Mouse (Mus musculus) MEL (cell line): ENCODE results near the gene Gramd1b. TPM values are rescaled to one million over a fixed set of nuclear protein-coding genes. Genes with fewer than 3 reads are reported as not detected.

Experiments used
- DNase-seq: peaks from one replicate; pipeline ENCODE4 v3.0.0; 2011; ENCODE audit warnings: low read depth, low spot score
- H3K27ac ChIP-seq: 2 replicates; pipeline ENCODE4 v1.5.1; 2012; ENCODE audit warnings: low read depth, mild to moderate bottlenecking, control low read depth, low read length, moderate library complexity; ENCODE audit not compliant: control insufficient read depth
- H3K27me3 ChIP-seq, 2 experiments: fragments of 150-350 bp in 1 of 2; sonication (generic) in 1 of 2; 2 replicates each; pipeline ENCODE4 v1.6.1; 2012; ENCODE audit warnings: low read length in 2 of 2, mild to moderate bottlenecking in 2 of 2, improper control_type of control experiment in 1 of 2, moderate library complexity in 1 of 2; ENCODE audit not compliant: insufficient read depth in 2 of 2, control insufficient read depth in 1 of 2
- H3K36me3 ChIP-seq, 2 experiments: 2 replicates each; pipeline ENCODE4 v1.6.1; 2012 to 2014; ENCODE audit warnings: low read length in 2 of 2, improper control_type of control experiment in 1 of 2, inconsistent platforms in 1 of 2, mild to moderate bottlenecking in 1 of 2; ENCODE audit not compliant: insufficient read depth in 2 of 2, control insufficient read depth in 1 of 2
- H3K4me1 ChIP-seq, 2 experiments: fragments of 150-350 bp in 1 of 2; sonication (generic) in 1 of 2; 2 replicates each; pipeline ENCODE4 v1.6.1; 2012; ENCODE audit warnings: low read length in 2 of 2, improper control_type of control experiment in 1 of 2, mild to moderate bottlenecking in 1 of 2; ENCODE audit not compliant: insufficient read depth in 2 of 2, control insufficient read depth in 1 of 2
- H3K4me3 ChIP-seq, 2 experiments: fragments of 150-350 bp in 1 of 2; sonication (generic) in 1 of 2; 2 replicates each; pipeline ENCODE4 v1.5.1; 2012; ENCODE audit warnings: low read depth in 2 of 2, low read length in 2 of 2, mild to moderate bottlenecking in 2 of 2, moderate library complexity in 2 of 2, control low read depth in 1 of 2, improper control_type of control experiment in 1 of 2; ENCODE audit not compliant: control insufficient read depth in 1 of 2, insufficient read depth in 1 of 2
- H3K79me2 ChIP-seq: 2 replicates; pipeline ENCODE4 v1.6.1; 2012; ENCODE audit warnings: mild to moderate bottlenecking, low read length, moderate library complexity; ENCODE audit not compliant: control insufficient read depth, poor library complexity, insufficient read depth
- H3K9ac ChIP-seq: 2 replicates; pipeline ENCODE4 v1.6.1; 2012; ENCODE audit warnings: low read depth, mild to moderate bottlenecking, control low read depth, low read length, moderate library complexity; ENCODE audit not compliant: control insufficient read depth, poor library complexity, severe bottlenecking
- H3K9me3 ChIP-seq: fragments of 150-350 bp; sonication (generic); replicated peaks from 2 replicates; pipeline ENCODE4 v1.6.1; 2012; ENCODE audit warnings: mild to moderate bottlenecking, low read length, improper control_type of control experiment, moderate library complexity; ENCODE audit not compliant: insufficient read depth
- CHD2 ChIP-seq: IDR thresholded peaks from 2 replicates; pipeline ENCODE4 v1.6.1; 2011; ENCODE audit warnings: low read length, improper control_type of control experiment
- CTCF ChIP-seq, 3 experiments: IDR thresholded peaks in 2 of 3; conservative IDR thresholded peaks in 1 of 3; 2 replicates each; pipeline ENCODE4 v1.5.1; 2011 to 2012; ENCODE audit warnings: low read length in 3 of 3, low read depth in 2 of 3, mild to moderate bottlenecking in 2 of 3, improper control_type of control experiment in 1 of 3, inconsistent platforms in 1 of 3, mixed read lengths in 1 of 3, moderate library complexity in 1 of 3; ENCODE audit not compliant: control insufficient read depth in 1 of 3, insufficient read depth in 1 of 3, poor library complexity in 1 of 3, severe bottlenecking in 1 of 3
- E2F4 ChIP-seq: IDR thresholded peaks from 2 replicates; pipeline ENCODE4 v1.6.1; 2011; ENCODE audit warnings: low read depth, low read length, improper control_type of control experiment, borderline replicate concordance
- ELF1 ChIP-seq: IDR thresholded peaks from 2 replicates; pipeline ENCODE4 v1.6.1; 2014; ENCODE audit warnings: low read depth, mild to moderate bottlenecking, inconsistent platforms, low read length, improper control_type of control experiment, moderate library complexity
- GABPA ChIP-seq: IDR thresholded peaks from 2 replicates; pipeline ENCODE4 v1.6.1; 2012; ENCODE audit warnings: low read depth, mild to moderate bottlenecking, inconsistent platforms, low read length, improper control_type of control experiment, moderate library complexity
- GATA1 ChIP-seq: IDR thresholded peaks from 2 replicates; pipeline ENCODE4 v1.6.1; 2011; ENCODE audit warnings: low read depth, low read length, improper control_type of control experiment
- HCFC1 ChIP-seq: IDR thresholded peaks from 2 replicates; pipeline ENCODE4 v1.6.1; 2012; ENCODE audit warnings: low read depth, mild to moderate bottlenecking, inconsistent platforms, low read length, improper control_type of control experiment, moderate library complexity
- JUND ChIP-seq: IDR thresholded peaks from 2 replicates; pipeline ENCODE4 v1.6.1; 2011; ENCODE audit warnings: low read depth, mild to moderate bottlenecking, improper control_type of control experiment, low read length
- KAT2A ChIP-seq: conservative IDR thresholded peaks from 2 replicates; pipeline ENCODE4 v1.6.1; 2012; ENCODE audit warnings: low read depth, low read length, improper control_type of control experiment, inconsistent platforms
- MAFK ChIP-seq: IDR thresholded peaks from 2 replicates; pipeline ENCODE4 v1.6.1; 2011; ENCODE audit warnings: low read depth, mild to moderate bottlenecking, low read length, improper control_type of control experiment, borderline replicate concordance
- MAX ChIP-seq: IDR thresholded peaks from 2 replicates; pipeline ENCODE4 v1.6.1; 2011; ENCODE audit warnings: low read length, improper control_type of control experiment
- MEF2A ChIP-seq: IDR thresholded peaks from 2 replicates; pipeline ENCODE4 v1.6.1; 2014; ENCODE audit warnings: low read depth, mild to moderate bottlenecking, inconsistent platforms, low read length, improper control_type of control experiment; ENCODE audit not compliant: poor library complexity, insufficient replicate concordance, severe bottlenecking; ENCODE audit errors: extremely low read depth
- MYB ChIP-seq: IDR thresholded peaks from 2 replicates; pipeline ENCODE4 v1.6.1; 2011; ENCODE audit warnings: mild to moderate bottlenecking, low read depth, low read length, improper control_type of control experiment
- NRF1 ChIP-seq: IDR thresholded peaks from 2 replicates; pipeline ENCODE4 v1.6.1; 2014; ENCODE audit warnings: low read depth, mild to moderate bottlenecking, inconsistent platforms, low read length, improper control_type of control experiment, moderate library complexity; ENCODE audit not compliant: poor library complexity, insufficient read depth, severe bottlenecking
- RAD21 ChIP-seq: IDR thresholded peaks from 2 replicates; pipeline ENCODE4 v1.6.1; 2011; ENCODE audit warnings: mild to moderate bottlenecking, low read depth, low read length, improper control_type of control experiment
- SMC3 ChIP-seq: IDR thresholded peaks from 2 replicates; pipeline ENCODE4 v1.6.1; 2011; ENCODE audit warnings: low read depth, low read length, improper control_type of control experiment
- TBP ChIP-seq: IDR thresholded peaks from 2 replicates; pipeline ENCODE4 v1.8.0; 2011; ENCODE audit warnings: low read depth, low read length, improper control_type of control experiment
- TCF12 ChIP-seq: IDR thresholded peaks from 2 replicates; pipeline ENCODE4 v1.6.1; 2014; ENCODE audit warnings: low read depth, mild to moderate bottlenecking, inconsistent platforms, low read length, improper control_type of control experiment, moderate library complexity
- USF1 ChIP-seq: IDR thresholded peaks from 2 replicates; pipeline ENCODE4 v1.6.1; 2014; ENCODE audit warnings: low read depth, mild to moderate bottlenecking, inconsistent platforms, low read length, improper control_type of control experiment, moderate library complexity
- USF2 ChIP-seq, 2 experiments: IDR thresholded peaks; 2 replicates each; pipeline ENCODE4 v1.6.1; 2011 to 2012; ENCODE audit warnings: improper control_type of control experiment in 2 of 2, low read length in 2 of 2, borderline replicate concordance in 1 of 2, inconsistent platforms in 1 of 2, low read depth in 1 of 2, mild to moderate bottlenecking in 1 of 2; ENCODE audit not compliant: insufficient read depth in 1 of 2
- ZC3H11A ChIP-seq: IDR thresholded peaks from 2 replicates; pipeline ENCODE4 v1.6.1; 2012; ENCODE audit warnings: low read depth, mild to moderate bottlenecking, inconsistent platforms, low read length, improper control_type of control experiment
- ZKSCAN1 ChIP-seq: IDR thresholded peaks from 2 replicates; pipeline ENCODE4 v1.6.1; 2012; ENCODE audit warnings: low read depth, mild to moderate bottlenecking, inconsistent platforms, low read length, improper control_type of control experiment, moderate library complexity
- polyA plus RNA-seq, 2 experiments: library from polyadenylated mRNA; stranded (reverse) in 1 of 2; unstranded in 1 of 2; fragments of >175 nt in 1 of 2; fragments of >200 nt in 1 of 2; gene quantifications; 2 replicates each; pipeline versions ENCODE4 v1.2.1 to v1.2.4; 2012; ENCODE audit warnings: low replicate concordance in 2 of 2, low read depth in 1 of 2; ENCODE audit not compliant: insufficient read length in 2 of 2, insufficient read depth in 1 of 2, missing spikeins in 1 of 2
- total RNA-seq: library from RNA; depleted of rRNA; stranded (reverse); fragments of 300-350 nt; gene quantifications from 2 replicates; pipeline ENCODE4 v1.2.3, GENCODE M21; 2012

Gene Gramd1b
- total and polyA plus RNA-seq, 3 experiments: not detected

DNA sequence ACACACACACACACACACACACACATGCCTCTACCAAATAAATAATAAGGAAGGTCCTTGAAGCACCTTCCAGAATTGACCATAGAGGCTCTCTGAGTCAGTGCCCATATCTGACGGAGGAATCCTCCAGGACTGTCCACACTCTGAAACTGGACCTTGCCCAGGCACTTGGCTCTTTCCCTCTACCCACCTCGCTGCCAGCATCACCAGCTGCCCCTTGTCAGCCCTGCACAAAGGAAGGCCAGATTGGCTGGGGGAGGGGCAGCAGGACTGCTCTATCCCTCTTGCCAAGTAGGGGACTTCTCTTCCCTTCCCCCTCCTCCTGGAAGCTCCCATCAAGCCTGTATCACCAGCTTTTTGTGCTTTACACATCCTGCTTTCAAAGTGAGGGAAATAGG is 6.5 kb upstream of the Gramd1b start:
- H3K9me3 ChIP-seq: no peaks in the 10 kb centered on the region
- no peaks in the 10 kb centered on the region for H3K79me2 ChIP-seq
- no peak overlapping the region for H3K4me3 ChIP-seq
- DNase-seq: no peak
- no peak overlapping the region for H3K27ac ChIP-seq
- H3K9ac ChIP-seq: no peak overlapping the region
- TF ChIP-seq HCFC1: no peak
- no peak for TF ChIP-seq CTCF (IDR thresholded peaks at IDR 0.05 in 2 of 3, conservative IDR thresholded peaks at IDR 0.05 in 1 of 3; ENCODE audit: control insufficient read depth in 1 of 3, insufficient read depth in 1 of 3, low read depth in 2 of 3, low read length in 3 of 3, poor library complexity in 1 of 3, severe bottlenecking in 1 of 3)
- TF ChIP-seq SMC3: no peak
- no peak for TF ChIP-seq KAT2A
- no peak for TF ChIP-seq GATA1
- TF ChIP-seq TBP: no peak
- no peak for TF ChIP-seq E2F4
- TF ChIP-seq ELF1: no peak
- no peak for TF ChIP-seq RAD21
- no peak for TF ChIP-seq MEF2A
- TF ChIP-seq NRF1: no peak
- no peaks in the 10 kb centered on the region for H3K27me3 ChIP-seq
- no peaks in the 10 kb centered on the region for H3K4me1 ChIP-seq
- H3K36me3 ChIP-seq: no peaks in the 10 kb centered on the region

DNA sequence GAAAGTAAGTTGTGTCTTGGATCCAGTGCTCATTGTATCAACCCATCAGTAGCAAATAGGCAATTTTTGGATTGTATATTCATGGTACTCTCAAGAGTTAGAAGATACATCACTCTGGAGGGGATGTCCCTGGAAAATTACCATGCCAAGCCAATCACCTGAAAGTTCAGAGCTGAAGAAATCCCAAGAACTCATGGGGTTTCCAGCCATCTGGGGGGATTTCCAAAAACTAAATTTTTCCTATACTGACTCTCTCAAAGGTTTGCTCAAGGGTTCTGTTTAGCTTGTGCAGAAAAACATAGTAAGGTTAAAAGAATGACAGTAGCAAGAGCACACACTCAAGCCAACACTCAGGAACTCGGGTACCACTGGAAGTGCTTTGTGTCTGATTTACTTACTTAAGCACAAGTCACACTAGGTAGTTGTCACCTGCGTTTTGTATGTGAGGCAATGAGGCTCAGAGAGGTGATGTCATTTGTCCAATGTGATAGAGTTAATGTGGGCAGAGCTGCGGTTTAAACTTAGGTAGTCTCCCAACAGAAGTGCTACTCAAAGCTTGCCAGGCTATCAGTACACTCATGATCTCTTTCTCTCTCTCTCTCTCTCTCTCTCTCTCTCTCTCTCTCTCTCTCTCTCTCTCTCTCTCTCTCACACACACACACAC is 6.0 kb upstream of the Gramd1b start:
- Histone ChIP-seq H3K36me3 (no peaks in the 10 kb centered on the region), H3K27me3 (no peaks in the 10 kb centered on the region), H3K4me1 (no peaks in the 10 kb centered on the region), H3K4me3 (no peak overlapping the region), H3K9me3 (no peaks in the 10 kb centered on the region), H3K27ac (no peak overlapping the region), H3K9ac (no peak overlapping the region), H3K79me2 (no peaks in the 10 kb centered on the region)
- DNase-seq: no peak
- TF ChIP-seq MAFK (no peak), ZC3H11A (no peak), JUND (no peak), NRF1 (no peak), MAX (no peak), RAD21 (no peak), TCF12 (no peak), GATA1 (no peak), ELF1 (no peak), MYB (no peak), GABPA (no peak), E2F4 (no peak), CHD2 (no peak), USF1 (no peak), TBP (no peak), USF2 (IDR thresholded peaks at IDR 0.05; ENCODE audit: borderline replicate concordance in 1 of 2, insufficient read depth in 1 of 2, low read depth in 1 of 2, low read length in 2 of 2) (no peak), KAT2A (no peak), ZKSCAN1 (no peak), MEF2A (no peak)
